Mouse (Mus musculus): Measurements from ENCODE around the gene Odf2l.

- TF ChIP-seq REST (IDR thresholded peaks at IDR 0.05; ENCODE audit: insufficient read depth, insufficient read length): no peak
- TF ChIP-seq USF1 (IDR thresholded peaks at IDR 0.05; ENCODE audit: low read depth): no peak
- TF ChIP-seq POLR2A (IDR thresholded peaks at IDR 0.05; ENCODE audit: insufficient read length, low read depth): no peak
- TF ChIP-seq E2F4 (IDR thresholded peaks at IDR 0.05; ENCODE audit: insufficient read depth): no peak
Observed at GRCm38 (mm10) chr3:145140236-145140635, 21.8 kb downstream of the Odf2l start.

Data from myocyte (in vitro differentiated cells).